Mouse (Mus musculus) megakaryocyte-erythroid progenitor cell, adult 5-6 weeks (primary cell): Measurements from ENCODE around the gene Dixdc1. TPM values are rescaled to one million over a fixed set of nuclear protein-coding genes. Genes with fewer than 3 reads are reported as not detected.

Experiments
- ATAC-seq: replicated peaks from 2 replicates; pipeline ENCODE4 v1.8.0; 2016; ENCODE audit warnings: mild to moderate bottlenecking, inconsistent platforms; ENCODE audit not compliant: severe bottlenecking, poor library complexity, low FRiP score, low TSS enrichment
- total RNA-seq, 2 experiments: library from RNA; stranded (forward) in 1 of 2; stranded (reverse) in 1 of 2; fragments of 200-1000, 215-1000 nt in 1 of 2; fragments of >200 nt in 1 of 2; fragmentation: Nextera tagmentation in 1 of 2; gene quantifications; 2 replicates each; pipeline ENCODE4 v1.2.3; 2014 to 2017

Gene Dixdc1
- total RNA-seq, 2 experiments from 2014 or later: not detected

GRCm38 (mm10) chr9:50750706-50751105 is 11.4 kb upstream of the Dixdc1 start:
- ATAC-seq: no peak

- ATAC-seq: no peak
Observed at GRCm38 (mm10) chr9:50746214-50746677, 6.9 kb upstream of the Dixdc1 start, which contains the start of gene 2310030G06Rik. TSS of gene 2310030G06Rik (minus strand) at chr9:50746536.

- ATAC-seq: no peak
Observed at GRCm38 (mm10) chr9:50745806-50746205, 6.5 kb upstream of the Dixdc1 start.

GRCm38 (mm10) chr9:50742744-50743143 is 3.4 kb upstream of the Dixdc1 start:
- ATAC-seq: no peak

GRCm38 (mm10) chr9:50742261-50742660 is 2.9 kb upstream of the Dixdc1 start:
- no peak for ATAC-seq

- ATAC-seq: no peak
Observed at GRCm38 (mm10) chr9:50740867-50741784, 1.8 kb upstream of the Dixdc1 start.

GRCm38 (mm10) chr9:50734989-50735388 is 4.3 kb downstream of the Dixdc1 start:
- ATAC-seq: no peak

- no peak for ATAC-seq
Observed at GRCm38 (mm10) chr9:50732560-50732959, 6.8 kb downstream of the Dixdc1 start.

GRCm38 (mm10) chr9:50729600-50729999 is 9.7 kb downstream of the Dixdc1 start:
- ATAC-seq: no peak

- no peak; the same call in 1 of the 2 replicates for ATAC-seq
Observed at GRCm38 (mm10) chr9:50727925-50728651, 11.2 kb downstream of the Dixdc1 start.

- ATAC-seq: no peak
Observed at GRCm38 (mm10) chr9:50727171-50727924, 12.0 kb downstream of the Dixdc1 start.

- ATAC-seq: no peak
Observed at GRCm38 (mm10) chr9:50725921-50726590, 13.3 kb downstream of the Dixdc1 start.

- ATAC-seq: no peak
Observed at GRCm38 (mm10) chr9:50724661-50725330, 14.5 kb downstream of the Dixdc1 start.

GRCm38 (mm10) chr9:50724147-50724546 is 15.2 kb downstream of the Dixdc1 start:
- no peak for ATAC-seq

GRCm38 (mm10) chr9:50723406-50723805 is 15.9 kb downstream of the Dixdc1 start:
- ATAC-seq: no peak

GRCm38 (mm10) chr9:50722451-50722911 is 16.8 kb downstream of the Dixdc1 start:
- no peak for ATAC-seq

GRCm38 (mm10) chr9:50721061-50721460 is 18.3 kb downstream of the Dixdc1 start:
- no peak for ATAC-seq

- ATAC-seq: no peak
Observed at GRCm38 (mm10) chr9:50718878-50719277, 20.4 kb downstream of the Dixdc1 start.
